Mouse (Mus musculus) G1E (cell line): ENCODE data around the gene Tsacc.

Experiments
- CTCF ChIP-seq: IDR thresholded peaks from 2 replicates; pipeline ENCODE4 v1.5.1; 2012; ENCODE audit warnings: low read depth, low read length, inconsistent platforms, mixed read lengths
- GATA1 ChIP-seq: IDR thresholded peaks from 2 replicates; pipeline ENCODE4 v1.6.1; 2012; ENCODE audit warnings: borderline replicate concordance, low read length, inconsistent platforms, mixed read lengths
- TAL1 ChIP-seq: conservative IDR thresholded peaks from 2 replicates; pipeline ENCODE4 v1.6.1; 2012; ENCODE audit warnings: low read depth, low read length, inconsistent platforms, mixed read lengths

DNA sequence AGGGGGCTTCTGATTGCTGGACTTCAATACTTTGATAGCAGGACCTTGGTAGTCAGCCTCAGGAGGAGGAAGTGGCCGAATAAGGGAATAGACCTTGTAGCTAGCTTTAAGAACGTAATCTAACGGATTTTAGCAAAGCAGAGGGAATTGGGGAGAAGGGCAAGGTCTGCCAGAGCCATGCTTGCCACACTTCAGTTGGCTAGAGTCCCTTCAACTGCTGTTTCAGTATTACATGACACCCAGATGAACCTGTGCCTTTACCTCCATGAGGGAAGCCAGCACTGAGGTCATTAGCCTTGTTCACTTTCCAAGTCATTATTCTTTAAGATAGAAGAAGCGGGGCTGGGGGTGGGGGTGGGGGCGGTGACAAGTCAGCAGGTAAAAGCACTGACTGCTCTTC is 27.8 kb downstream of the Tsacc start:
- TF ChIP-seq CTCF (no peak), GATA1 (no peak), TAL1 (no peak)
